Mouse (Mus musculus): ENCODE measurements around the gene Cblc.
"Not testable (repeated sequence)": the region's sequence is repeated elsewhere in the genome, so short reads cannot be mapped to it uniquely, and the experiment has no call there.

Cblc gene

DNA sequence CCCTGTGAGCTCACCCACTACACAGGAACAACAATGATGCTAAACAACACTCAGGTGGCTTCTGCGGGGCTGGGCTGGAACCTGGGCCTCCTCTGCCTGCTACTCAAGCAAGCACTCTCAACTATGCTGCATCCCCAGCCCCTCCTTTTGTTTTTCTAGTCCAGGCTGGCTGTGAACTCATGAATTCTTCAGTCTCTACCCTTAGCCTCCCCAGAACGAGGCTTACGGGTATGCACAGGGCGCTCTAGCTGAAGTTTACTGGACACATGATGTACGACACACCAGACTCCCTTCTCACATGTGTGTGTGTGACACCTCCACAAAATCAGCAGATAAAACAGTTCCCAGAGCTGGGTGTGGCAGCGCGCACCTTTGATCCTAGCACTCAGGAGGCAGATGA lies 22.3 kb upstream of the Cblc start:
- DNase-seq (ENCODE audit: low spot score), result no peak

DNA sequence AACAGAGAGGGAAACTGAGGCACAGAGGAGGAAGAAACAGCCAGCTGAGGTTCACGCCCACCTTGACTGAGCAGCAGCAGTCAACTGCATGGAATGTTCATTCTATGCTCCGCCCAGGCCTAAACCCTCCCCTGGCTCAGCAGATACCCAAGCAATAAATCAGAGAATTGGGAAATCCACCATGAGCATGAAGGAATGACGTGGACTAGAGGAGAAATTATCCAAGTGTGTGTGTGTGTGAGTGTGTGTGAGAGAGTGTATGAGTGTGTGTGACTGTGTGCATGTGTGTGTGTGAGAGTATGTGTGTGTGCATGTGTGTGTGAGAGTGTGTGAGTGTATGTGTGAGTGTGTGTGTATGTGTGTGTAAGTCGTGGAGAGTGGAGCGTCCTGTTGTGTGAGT lies 21.8 kb upstream of the Cblc start:
- DNase-seq (ENCODE audit: low spot score), result no peak

DNA sequence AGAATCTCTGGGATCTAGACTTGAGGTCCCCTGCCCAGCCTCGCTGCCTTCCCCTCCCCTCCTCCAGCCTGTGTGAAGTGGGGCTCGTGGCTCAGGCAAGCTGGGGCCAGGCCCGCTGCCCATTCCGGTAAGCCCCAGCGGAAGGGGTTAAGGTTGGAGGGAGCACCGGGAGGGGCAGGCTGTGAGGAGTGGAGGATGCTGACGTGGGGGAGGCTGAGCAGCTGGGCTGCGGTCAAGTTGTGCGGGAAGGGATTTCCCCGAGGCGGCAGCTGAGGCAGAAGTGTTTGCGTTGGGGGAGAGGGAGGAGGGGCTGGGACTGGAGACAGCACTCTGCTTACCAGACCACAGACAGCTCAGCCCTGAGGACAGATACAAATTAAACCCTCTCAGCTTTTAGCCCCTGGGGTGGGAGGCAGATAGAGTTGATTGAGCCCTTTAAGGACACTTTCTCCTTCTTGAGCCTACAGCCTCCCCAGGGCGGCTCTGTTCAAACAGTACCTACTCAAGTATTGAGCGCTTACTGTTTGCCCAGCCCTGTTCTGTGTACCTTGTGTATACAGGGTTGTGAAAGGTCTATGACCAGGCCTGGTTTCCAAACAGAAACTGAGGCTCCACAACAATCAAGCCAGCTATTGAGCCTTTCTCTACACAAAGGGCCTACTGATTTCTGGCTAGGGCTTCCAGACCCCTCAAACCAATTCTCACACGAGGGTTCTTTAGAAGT lies 20.9 kb upstream of the Cblc start:
- no peak for DNase-seq (ENCODE audit: low spot score)

DNA sequence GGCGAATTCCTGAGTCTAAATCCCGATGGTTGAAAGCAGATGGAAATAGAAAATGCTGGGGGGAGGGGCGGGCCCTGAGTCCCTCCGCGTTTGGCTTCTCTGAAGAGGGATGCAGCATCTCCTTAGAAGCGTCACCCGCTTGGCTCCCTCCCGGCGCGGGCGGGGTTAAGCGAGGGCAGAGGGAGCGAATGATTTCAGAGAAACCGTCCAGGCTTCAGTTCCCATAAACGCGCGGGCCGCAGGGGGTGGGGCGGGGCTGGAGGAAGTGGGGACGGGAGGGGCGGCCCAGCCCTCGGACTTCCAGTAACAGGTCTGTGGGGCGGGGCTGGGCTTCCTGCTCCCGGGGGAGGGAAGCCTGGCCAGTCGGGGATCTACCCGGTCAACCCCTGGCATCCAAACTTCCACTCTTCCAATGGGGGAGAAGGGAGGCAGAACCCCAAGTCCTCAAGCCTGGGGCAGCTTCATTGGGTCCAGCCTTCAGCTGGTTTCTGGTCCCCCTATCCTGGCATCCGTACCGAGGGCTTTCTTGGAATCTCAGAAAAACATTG lies 19.7 kb upstream of the Cblc start:
- peak; percentile 63 for DNase-seq (ENCODE audit: low spot score)

DNA sequence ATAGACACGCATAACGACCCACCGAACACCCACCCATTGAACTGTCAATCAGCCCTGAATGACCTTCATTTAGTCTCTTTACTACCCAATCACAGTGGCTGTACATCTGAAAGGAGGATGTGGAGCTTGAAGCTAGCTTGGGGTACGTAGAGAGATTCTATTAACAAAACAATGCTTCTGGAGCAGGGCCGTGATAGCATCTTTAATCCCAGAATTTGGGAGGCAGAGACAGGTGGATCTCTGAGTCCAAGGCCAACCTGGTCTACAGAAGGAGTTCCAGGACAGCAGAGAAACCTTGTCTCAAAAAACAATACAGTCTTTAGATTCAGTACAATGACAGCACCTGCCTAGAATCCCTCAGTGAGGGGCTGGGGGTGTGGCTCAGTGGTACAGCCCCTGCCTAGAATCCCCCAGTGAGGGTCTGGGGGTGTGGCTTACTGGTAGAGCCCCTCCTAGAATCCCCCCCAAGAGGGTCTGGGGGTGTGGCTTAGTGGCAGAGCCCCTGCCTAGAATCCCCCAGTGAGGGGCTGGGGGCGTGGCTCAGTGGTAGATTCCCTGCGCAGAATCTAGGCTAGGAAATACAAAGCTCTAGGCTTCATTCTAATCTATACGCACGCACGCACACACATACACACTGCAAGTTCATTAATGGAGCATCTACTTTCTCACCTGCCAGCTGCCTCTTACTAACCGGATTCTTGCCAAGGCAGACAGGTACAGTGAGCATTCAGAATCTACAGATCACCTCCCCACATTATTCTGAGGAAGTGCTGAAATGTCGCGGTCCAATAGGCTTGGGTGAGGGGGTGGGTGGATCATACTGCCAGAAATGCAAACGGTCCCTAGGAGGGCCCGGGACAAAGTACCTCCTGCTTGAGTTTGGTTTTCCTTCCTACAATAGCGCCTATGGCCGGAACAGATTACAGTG lies 19.0 kb upstream of the Cblc start:
- no peak for DNase-seq (ENCODE audit: low spot score)

DNA sequence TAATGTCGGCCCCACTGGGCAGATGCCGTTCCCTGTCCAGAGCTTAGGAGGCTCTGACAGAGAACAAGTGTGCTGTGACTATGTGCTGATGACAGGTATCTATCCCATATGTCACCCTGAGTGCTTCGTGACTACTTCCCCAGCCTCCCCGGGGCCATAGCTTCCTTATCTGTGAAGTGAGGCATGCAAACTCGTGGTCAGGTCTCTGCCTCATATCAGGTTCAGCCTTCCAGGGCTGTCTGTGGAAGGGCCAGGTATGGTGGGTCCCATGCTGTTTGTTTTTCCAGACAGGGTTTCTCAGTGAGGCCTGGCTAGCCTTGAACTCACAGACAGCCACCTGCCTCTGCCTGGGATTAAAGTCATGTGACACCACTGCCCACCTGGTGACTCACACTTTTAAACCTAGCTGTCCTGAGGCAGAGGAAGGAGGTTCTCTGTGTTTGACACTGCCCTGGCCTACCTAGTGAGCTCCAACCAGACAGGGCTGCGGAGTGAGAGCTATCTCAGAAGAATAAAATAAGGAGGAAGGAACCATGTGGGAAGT lies 17.0 kb upstream of the Cblc start:
- DNase-seq (ENCODE audit: low spot score), result no peak

DNA sequence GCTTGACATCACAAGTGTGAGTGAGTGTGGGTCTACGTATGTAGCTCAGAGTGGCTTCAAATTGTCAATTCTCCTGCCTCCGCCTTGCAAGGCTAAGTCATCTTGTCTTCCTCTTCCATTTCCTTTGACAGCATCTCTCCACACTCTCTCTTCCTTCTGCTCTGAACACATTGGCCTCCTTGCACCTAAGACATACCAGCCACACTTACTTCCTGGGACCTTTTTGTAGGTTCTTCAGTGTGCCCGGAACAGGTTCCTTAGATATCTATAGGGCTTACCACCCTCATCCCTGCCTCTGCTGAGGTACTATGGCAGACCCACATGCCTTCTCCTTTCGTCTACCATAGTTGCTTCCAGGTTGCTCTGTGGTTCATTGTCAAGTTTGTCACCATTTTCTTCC lies 16.6 kb upstream of the Cblc start:
- DNase-seq (ENCODE audit: low spot score), result no peak

DNA sequence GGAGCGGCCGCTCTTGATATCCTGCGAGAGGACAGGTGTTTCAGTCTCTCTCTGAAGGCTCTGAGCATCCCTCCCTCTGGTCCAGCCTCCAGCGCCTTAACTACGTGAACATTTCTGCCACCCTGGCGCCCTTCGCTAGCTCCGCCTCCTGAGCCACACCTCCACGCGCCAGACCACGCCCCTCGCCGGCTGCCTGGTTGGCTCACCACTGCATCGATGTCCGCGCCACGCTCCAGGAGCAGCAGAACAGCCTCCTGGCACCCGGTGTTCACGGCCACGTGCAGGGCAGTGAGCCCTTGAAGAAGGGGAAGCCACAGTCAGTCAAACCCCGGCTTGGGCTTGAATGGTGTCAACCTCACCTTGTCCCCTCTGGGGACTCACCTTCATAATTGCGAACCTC lies 14.5 kb upstream of the Cblc start:
- no peak for DNase-seq (ENCODE audit: low spot score)

DNA sequence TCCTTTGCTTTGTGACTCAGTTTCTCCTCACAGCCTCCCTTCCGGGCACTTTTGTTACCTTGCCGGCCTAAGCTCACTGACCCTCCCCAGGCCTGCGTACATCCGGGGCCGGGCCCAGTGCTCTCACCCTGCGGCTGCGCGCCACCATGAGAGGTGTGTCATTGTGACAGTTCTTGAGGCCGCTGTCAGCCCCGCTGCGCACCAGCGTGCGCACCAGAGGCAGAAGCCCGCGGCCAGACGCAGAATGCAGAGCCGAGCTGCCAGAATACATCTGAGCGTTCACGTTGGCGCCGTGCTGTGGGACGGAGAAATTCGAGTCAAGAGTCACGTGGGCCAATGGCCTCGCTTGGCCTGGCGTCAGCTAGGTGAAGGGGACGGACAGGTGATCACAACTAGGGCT lies 12.8 kb upstream of the Cblc start:
- DNase-seq (ENCODE audit: low spot score), result no peak

DNA sequence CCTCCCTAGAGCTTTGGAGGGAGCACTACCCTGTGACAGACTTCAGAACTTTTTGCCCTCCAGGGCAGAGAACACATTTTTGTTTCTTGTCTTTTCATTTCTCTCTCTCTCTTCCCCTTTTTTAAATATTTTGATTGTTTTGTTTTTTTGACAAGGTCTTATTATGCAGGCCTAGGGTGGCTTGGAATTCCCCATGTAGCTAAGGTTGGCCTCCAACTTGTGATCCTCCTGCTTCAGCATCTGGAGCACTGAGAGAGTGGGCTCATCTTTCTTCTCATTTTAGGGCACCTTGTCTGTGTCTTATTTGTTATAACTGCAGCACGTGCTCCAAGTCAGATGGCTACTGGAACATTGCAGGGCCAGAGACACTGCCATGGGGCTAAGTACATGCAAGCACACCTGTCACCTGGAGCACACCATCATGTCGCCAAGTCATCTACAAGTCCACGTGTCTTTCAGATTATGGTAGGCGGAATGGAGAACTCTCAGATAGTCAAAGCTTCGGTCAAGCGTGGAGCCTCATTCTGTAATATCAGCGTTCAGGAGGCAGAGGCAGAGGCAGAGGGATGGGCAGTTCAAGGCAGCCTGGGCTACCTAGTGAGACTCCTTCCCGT lies 9.9 kb upstream of the Cblc start:
- DNase-seq (ENCODE audit: low spot score), result no peak

DNA sequence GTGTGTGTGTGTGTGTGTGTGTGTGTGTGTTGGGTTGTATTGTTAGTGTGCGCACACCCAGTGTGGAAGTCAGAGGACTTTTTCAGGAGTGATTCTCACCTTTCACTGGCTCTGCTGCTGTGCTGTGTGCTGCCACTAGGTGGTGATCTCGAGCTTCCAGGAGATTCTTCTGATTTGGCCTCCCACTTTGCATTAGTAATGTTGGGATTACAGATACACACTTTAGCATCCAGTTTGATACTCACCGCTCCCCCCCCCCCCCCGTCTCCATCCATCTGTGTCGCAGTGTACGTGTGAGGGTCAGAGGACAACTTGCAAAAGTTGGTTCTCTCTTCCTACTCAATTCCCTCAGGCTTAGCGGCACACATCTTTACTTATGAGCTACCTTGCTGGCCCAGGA lies 6.4 kb upstream of the Cblc start:
- no peak for DNase-seq (ENCODE audit: low spot score)

DNA sequence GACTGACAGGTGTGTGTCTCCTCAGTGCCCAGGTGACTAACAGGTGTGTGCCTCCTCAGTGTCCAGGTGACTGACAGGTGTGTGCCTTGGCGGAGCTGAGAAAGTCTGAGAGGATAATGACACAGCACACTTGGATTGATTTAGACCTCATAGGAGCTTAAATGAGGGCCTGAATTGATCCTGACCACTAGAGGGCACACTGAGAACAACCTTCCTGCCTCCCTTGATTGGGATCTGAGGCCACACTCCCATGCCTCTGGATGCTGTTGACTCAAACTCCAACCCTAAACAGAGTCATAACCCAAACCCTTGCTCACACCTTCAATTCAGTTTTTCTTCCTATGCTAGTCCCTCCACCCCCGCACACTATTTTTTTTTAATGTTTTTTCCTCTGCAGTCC lies 4.2 kb upstream of the Cblc start:
- no peak for DNase-seq (ENCODE audit: low spot score)

DNA sequence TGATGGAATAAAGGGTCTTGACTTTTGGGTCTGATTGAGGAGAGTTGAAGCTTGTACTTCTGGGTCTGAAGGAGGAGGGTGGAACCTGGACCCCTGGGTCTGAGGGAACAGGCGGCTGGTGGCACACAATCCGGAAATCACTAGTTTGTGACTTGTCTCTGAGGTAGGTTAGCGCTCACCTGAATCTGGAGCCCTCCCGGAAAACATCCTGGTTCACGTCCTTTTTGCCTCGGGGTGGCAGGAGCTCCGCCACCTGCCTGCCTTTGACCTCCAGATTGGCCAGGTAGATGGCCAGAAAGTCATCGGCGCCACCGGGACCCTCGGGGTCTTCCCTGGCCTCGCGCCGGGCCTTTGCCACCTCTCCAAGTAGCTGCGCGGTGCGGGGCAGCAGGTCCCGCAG lies 355 bp downstream of the Cblc start:
- no peak for DNase-seq (ENCODE audit: low spot score)

DNA sequence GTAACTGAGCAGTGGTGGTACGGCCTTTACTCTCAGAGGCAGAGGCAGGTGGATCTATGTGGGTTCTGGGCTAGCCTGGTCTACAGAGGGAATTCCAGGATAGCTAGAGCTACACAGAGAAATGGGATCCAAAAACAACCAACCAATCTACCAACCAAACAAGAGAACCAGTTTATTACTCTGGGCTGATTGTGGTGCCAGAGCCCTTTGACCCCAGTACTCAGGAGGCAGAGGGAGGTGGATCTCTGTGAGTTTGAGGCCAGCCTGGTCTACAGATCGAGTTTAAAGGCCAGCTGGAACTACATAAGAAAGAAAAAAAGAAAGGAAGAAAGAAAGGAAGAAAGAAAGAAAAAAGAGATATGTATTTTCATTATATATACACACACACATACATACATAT lies 1.4 kb downstream of the Cblc start:
- no peak for DNase-seq (ENCODE audit: low spot score)

DNA sequence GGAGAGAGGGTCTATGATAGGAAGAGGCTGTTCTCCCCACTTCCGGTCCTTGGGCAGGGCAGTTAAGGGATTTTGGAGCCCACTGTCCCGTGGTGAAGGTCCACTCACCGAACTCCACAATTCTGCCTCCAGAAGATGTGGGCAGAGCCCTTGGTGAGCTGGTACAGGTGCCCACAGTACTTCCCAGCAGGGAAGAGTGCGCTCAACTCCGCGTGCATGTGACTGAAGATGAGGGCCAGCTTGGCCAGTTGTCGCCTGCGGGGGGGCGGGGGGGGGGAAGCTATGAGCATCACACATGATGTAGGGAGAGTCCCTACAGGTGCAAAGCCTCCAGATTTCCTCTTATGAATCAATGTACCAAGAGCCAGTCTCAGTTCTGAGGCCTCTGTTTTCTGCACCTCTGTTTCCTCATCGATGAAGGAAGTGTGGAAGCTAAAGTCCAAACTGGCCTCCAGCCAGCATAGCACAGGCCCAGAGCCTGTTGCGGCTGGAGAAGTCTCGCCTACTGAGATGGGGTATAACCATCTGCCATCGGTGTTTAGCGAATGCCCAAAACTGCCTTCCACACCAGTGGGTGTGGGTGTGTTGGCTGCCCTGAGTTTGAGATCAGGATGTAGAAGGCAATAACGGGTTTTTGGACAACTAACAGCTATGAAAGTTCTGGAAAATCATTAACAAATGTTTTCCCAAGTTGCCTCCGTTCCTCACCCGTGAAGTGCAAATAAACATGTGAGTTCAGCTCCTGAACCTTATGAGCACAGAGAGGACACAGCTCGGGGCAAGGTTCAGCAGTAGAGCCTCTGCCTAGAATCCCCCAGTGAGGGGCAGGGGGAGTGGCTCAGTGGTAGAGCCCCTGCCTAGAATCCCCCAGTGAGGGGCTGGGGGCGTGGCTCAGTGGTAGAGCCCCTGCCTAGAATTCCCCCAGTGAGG lies 3.6 kb downstream of the Cblc start:
- no peak for DNase-seq (ENCODE audit: low spot score)

DNA sequence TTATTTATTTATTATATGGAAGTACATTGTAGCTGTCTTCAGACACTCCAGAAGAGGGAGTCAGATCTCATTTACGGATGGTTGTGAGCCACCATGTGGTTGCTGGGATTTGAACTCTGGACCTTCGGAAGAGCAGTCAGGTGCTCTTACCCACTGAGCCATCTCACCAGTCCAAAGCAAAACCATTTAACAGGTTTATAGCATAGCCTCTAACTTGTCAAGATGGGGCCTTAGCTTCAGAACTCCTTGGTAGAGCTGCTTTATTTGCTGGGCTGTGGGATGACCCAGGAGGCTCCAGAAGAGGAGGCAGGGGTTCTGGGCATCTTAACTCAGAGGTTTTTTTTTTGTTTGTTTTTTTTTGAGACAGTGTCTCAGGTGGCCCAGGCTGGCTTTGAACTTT lies 5.1 kb downstream of the Cblc start:
- not testable (repeated sequence) for DNase-seq (ENCODE audit: low spot score)

DNA sequence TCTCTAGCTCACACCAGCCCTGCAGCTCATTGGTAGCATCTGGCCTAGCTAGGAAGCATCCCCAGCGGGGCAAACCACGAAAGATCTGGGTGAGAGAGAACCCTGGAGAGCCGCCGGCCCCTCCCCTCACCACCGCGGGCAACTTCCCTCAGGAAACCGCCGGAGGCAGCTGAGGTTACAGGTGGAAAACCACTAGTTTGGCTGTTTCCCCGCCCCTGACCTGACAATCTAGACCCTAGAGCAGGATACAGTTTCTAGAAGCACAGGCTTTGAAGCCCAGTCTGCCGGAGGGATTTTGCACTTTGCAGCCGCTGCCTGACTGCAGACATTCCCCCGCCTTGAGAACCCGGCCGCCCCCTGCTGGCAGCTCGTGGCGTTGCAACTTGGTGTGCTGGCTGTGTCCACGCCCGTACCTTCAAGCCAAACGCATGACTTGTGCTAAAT lies 6.7 kb downstream of the Cblc start:
- DNase-seq (ENCODE audit: low spot score), result peak; percentile 82

DNA sequence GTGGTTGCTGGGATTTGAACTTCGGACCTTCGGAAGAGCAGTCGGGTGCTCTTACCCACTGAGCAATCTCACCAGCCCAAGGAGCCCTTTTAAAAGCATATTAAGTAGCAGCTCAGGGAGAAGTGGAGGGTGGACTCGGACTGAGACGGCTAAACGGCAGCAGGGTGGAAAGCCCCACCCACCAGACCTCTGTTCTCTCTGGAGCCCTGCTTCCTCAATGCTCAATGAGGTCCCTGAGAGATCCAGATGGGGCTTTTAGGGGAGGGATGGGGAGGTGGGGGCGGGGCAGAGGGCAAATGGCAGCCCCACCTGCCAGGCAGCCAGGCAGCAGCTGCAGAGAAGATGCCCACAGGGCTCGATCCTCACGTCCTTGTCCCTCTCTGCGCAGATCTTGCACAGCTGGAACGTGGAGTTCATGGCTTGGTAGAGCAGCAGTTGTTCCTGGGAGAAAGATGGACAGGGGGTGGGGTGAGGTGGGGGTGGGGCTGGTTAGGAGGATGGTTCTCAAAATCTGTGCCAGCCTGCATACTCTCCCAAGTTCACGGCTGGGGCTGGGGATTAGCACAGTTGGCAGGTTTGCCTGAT lies 10.6 kb downstream of the Cblc start:
- no peak for DNase-seq (ENCODE audit: low spot score)

DNA sequence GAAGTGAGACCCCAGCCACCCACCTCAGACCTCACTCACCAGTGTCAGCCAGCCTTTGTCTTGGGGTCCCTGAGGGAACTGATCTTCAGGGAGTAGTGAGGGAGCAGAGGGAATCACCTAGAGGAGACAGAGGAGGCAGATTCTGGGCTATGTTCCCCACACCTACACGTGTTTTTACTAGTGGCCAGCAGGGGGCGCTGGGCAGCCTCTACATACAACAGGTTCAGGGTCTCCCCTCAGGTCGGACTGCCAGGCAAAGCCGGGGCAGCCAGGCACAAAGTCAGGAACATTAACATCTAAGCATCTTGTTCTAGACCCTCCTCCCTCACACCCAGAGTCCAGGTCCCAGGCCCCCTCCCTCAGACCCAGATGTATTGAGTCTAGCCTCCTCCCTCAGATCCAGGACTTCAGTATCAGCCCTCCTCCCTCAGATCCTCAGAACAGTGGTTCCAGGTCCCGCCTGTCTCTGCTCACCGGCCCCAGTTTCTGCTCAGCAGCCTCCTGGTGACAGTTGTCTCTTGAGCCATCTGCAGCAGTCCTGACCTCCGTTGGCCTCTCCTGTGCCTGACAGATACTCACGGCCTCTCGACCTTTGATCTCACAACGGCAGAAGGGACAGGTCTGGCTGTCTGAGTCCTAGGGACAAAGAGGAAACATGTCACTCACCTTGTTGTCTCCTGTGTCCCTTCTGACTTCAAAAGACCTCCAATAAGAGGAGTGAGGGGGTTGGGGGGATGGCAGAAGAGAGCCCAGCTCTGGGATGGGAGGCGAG lies 11.7 kb downstream of the Cblc start:
- no peak for DNase-seq (ENCODE audit: low spot score)

DNA sequence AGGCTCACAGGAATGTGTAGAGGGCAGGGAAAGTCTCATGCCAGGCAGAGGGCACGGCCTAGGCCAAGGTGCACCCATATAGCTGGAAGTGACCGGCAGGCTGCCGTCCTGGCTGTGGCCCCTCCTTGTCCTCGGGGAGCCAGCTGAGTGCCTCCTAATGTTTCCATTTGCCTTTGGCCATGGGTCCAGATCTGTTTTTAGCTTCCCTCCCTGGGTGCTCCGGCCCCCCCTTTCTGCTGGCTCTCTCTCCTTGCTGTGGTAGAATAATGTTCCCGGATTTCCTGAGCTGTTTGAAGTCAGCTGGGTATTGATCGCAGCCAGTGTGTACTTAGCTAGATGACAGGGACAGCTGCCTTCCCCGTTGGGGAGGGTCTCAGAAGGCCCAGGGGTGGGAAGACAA lies 13.0 kb downstream of the Cblc start:
- DNase-seq (ENCODE audit: low spot score), result no peak

All from urinary bladder, postnatal 10 days (tissue).